In genomic region chr1:155515866-155516265, GRCm38 (mm10) we compare ENCODE assay signal across 12 mouse cellular contexts. TPM values are rescaled to one million over a fixed set of nuclear protein-coding genes. Genes with fewer than 3 reads are reported as not detected.
DNase-seq lines count a peak whose midpoint lies in the region; ATAC-seq lines count a peak whose summit lies in the region.
"Had no signal": no experiment of that assay in that cellular context is flagged by ENCODE, and none has a peak within 500 bp of the region (broad histone marks: within the 10 kb centered on the region; RNA-seq: fewer than 3 reads in every experiment).

No protein-coding gene starts in this region.

- no peaks in the 10 kb centered on the region for H3K9me3 ChIP-seq in forebrain, embryonic 15.5 days
- H3K9me3 ChIP-seq in forebrain, embryonic 12.5 days: peaks cover 6% of the 10 kb centered on the region; the same call in 1 of the 2 replicates
- H3K9me3 ChIP-seq: heart, embryonic 15.5 days; hindbrain, embryonic 15.5 days; intestine, embryonic 15.5 days; liver, embryonic 13.5 days; neural tube, embryonic 12.5 days had no signal

- DNase-seq in brain, adult 2 months (ENCODE audit: low read depth, low spot score): peak; percentile 78
- peak; percentile 58 for DNase-seq in cerebellum, adult 11-12 months
- DNase-seq in cerebellum, postnatal 10 days: peak; percentile 86 to 89
- DNase-seq in adrenal gland, adult 2 months: no peak
- DNase-seq in ovary, adult 18-20 months (ENCODE audit: low spot score): no peak

- H3K4me3 ChIP-seq in forebrain, embryonic 15.5 days: no peak overlapping the region
- H3K4me3 ChIP-seq in forebrain, embryonic 12.5 days (replicated peaks): no peak overlapping the region
- H3K4me3 ChIP-seq: heart, embryonic 15.5 days; hindbrain, embryonic 15.5 days; intestine, embryonic 15.5 days; liver, embryonic 13.5 days; neural tube, embryonic 12.5 days had no signal

- WGBS in forebrain, embryonic 15.5 days: 52% methylated on average over 4 of the region's 4 CpGs
- WGBS in forebrain, embryonic 12.5 days: 88% methylated on average over 4 of the region's 4 CpGs

- H3K4me1 ChIP-seq in forebrain, embryonic 15.5 days: peaks cover 13% of the 10 kb centered on the region; the same call in 1 of the 2 replicates
- no peaks in the 10 kb centered on the region for H3K4me1 ChIP-seq in forebrain, embryonic 12.5 days
- H3K4me1 ChIP-seq: heart, embryonic 15.5 days; hindbrain, embryonic 15.5 days; intestine, embryonic 15.5 days; liver, embryonic 13.5 days; neural tube, embryonic 12.5 days had no signal

- H3K9ac ChIP-seq in forebrain, embryonic 15.5 days (replicated peaks): no peak overlapping the region
- no peak overlapping the region for H3K9ac ChIP-seq in forebrain, embryonic 12.5 days
- H3K9ac ChIP-seq: heart, embryonic 15.5 days; hindbrain, embryonic 15.5 days; intestine, embryonic 15.5 days; liver, embryonic 13.5 days; neural tube, embryonic 12.5 days had no signal

- no peaks in the 10 kb centered on the region for H3K36me3 ChIP-seq in forebrain, embryonic 15.5 days
- no peaks in the 10 kb centered on the region for H3K36me3 ChIP-seq in forebrain, embryonic 12.5 days (replicated peaks)
- H3K36me3 ChIP-seq: heart, embryonic 15.5 days; hindbrain, embryonic 15.5 days; intestine, embryonic 15.5 days; liver, embryonic 13.5 days; neural tube, embryonic 12.5 days had no signal

- peak overlapping the region; percentile 38 for H3K27ac ChIP-seq in forebrain, embryonic 15.5 days (replicated peaks)
- no peak overlapping the region for H3K27ac ChIP-seq in forebrain, embryonic 12.5 days
- H3K27ac ChIP-seq: heart, embryonic 15.5 days; intestine, embryonic 15.5 days; liver, embryonic 13.5 days; neural tube, embryonic 12.5 days had no signal

- no peak overlapping the region for H3K4me2 ChIP-seq in forebrain, embryonic 15.5 days (replicated peaks)
- H3K4me2 ChIP-seq in forebrain, embryonic 12.5 days: no peak overlapping the region
- H3K4me2 ChIP-seq: heart, embryonic 15.5 days; hindbrain, embryonic 15.5 days; intestine, embryonic 15.5 days; liver, embryonic 13.5 days; neural tube, embryonic 12.5 days had no signal

- no peaks in the 10 kb centered on the region for H3K27me3 ChIP-seq in forebrain, embryonic 15.5 days
- no peaks in the 10 kb centered on the region for H3K27me3 ChIP-seq in forebrain, embryonic 12.5 days
- H3K27me3 ChIP-seq: heart, embryonic 15.5 days; hindbrain, embryonic 15.5 days; intestine, embryonic 15.5 days; liver, embryonic 13.5 days; neural tube, embryonic 12.5 days had no signal

- no peak for ATAC-seq in forebrain, embryonic 15.5 days (replicated peaks)
- no peak for ATAC-seq in forebrain, embryonic 12.5 days (ENCODE audit: low FRiP score)
- ATAC-seq: intestine, embryonic 15.5 days had no signal

RNA-seq across cellular contexts. Expression of gene Acbd6, which starts 42.1 kb away (rescaled TPM):
- 97.7 and 106 TPM in 2 replicates for polyA plus RNA-seq in forebrain, embryonic 15.5 days (2015; fragmentation: Nextera tagmentation; extraction: Ambion mirVana)
- polyA plus RNA-seq in forebrain, embryonic 12.5 days (2016; fragmentation: Nextera tagmentation; extraction: Ambion mirVana): 86.8 and 92.2 TPM in 2 replicates
- total RNA-seq in adrenal gland, adult 2 months (2021): 10 to 100 TPM; 64.4 to 74.2 TPM
- polyA plus RNA-seq in adrenal gland, adult 2 months (2012; rRNA removed): 384 and 451 TPM in 2 replicates

Comparison
In these comparisons a context has a peak if more than half of its experiments do, and no peak if none do; other contexts are left out.
1. DNase-seq: peak in brain, adult 2 months (single experiment), cerebellum, adult 11-12 months (single experiment) and cerebellum, postnatal 10 days (2 of 2); none in adrenal gland, adult 2 months (single experiment) and ovary, adult 18-20 months (single experiment).